Mouse (Mus musculus): ENCODE data around the gene C2cd6. TPM values are rescaled to one million over a fixed set of nuclear protein-coding genes. Genes with fewer than 3 reads are reported as not detected.

C2cd6 gene
- polyA plus RNA-seq (2012; rRNA removed), result not detected in 2 replicates
- polyA plus RNA-seq (2014; fragmentation: Nextera tagmentation; extraction: Ambion mirVana), result 0.04 TPM in 1 of 2 replicates, not detected in the other

DNA sequence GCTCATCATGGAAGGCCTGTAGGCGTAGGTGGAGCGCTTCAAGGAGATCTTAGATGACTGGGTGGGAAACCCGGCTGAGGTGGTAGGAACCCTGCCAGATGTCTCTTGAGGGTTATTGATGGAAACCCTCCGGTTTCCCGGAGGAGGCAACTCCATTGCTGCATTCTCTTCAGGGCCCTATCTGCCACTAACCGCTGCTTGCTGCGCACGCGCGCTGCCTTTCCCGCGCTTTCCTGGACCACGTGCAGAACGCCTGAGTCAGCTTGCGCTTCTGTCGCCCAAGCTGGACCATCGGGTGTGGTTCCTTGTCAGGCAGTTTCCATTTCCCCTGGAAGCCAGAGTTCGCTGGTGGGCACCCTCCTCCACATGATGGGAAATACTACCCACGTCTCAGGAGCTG, at the start of gene C2cd6:
C2cd6 (minus strand) TSS at position 196 of the 400 bp plus-strand sequence.
- Histone ChIP-seq H3K4me1 (replicated peaks; ENCODE audit: control insufficient read depth in 2 of 2, insufficient read depth in 2 of 2, low read length in 1 of 2) (no peaks in the 10 kb centered on the region), H3K9ac (replicated peaks) (no peak within 1 kb of the TSS), H3K9me3 (ENCODE audit: control insufficient read depth, low read length) (no peaks in the 10 kb centered on the region), H3K27me3 (ENCODE audit: control insufficient read depth, insufficient read depth, low read length) (no peaks in the 10 kb centered on the region), H3K36me3 (replicated peaks; ENCODE audit: control insufficient read depth, insufficient read depth, low read depth) (no peaks in the 10 kb centered on the region), H3K27ac (no peak within 1 kb of the TSS), H3K4me2 (ENCODE audit: low read depth) (no peak within 1 kb of the TSS), H3K4me3 (ENCODE audit: insufficient read depth in 1 of 2, low read depth in 2 of 2, low read length in 2 of 2) (no peak within 1 kb of the TSS)
- no peak for ATAC-seq (ENCODE audit: insufficient read depth)
- DNase-seq (ENCODE audit: low read depth in 3 of 3, low spot score in 3 of 3), result no peak
- TF ChIP-seq CTCF (IDR thresholded peaks at IDR 0.05; ENCODE audit: low read depth), result no peak
- TF ChIP-seq EP300 (IDR thresholded peaks at IDR 0.05; ENCODE audit: low read depth), result no peak
- 79% methylated on average over 19 of the region's 19 CpGs for WGBS (ENCODE audit: insufficient replicate concordance)

- TF ChIP-seq CTCF (IDR thresholded peaks at IDR 0.05; ENCODE audit: low read depth) (peak; percentile 79), EP300 (IDR thresholded peaks at IDR 0.05; ENCODE audit: low read depth) (no peak)
- Histone ChIP-seq H3K36me3 (replicated peaks; ENCODE audit: control insufficient read depth, insufficient read depth, low read depth) (no peaks in the 10 kb centered on the region), H3K27me3 (ENCODE audit: control insufficient read depth, insufficient read depth, low read length) (no peaks in the 10 kb centered on the region), H3K4me1 (replicated peaks; ENCODE audit: control insufficient read depth in 2 of 2, insufficient read depth in 2 of 2, low read length in 1 of 2) (no peaks in the 10 kb centered on the region), H3K9me3 (ENCODE audit: control insufficient read depth, low read length) (no peaks in the 10 kb centered on the region), H3K4me3 (ENCODE audit: insufficient read depth in 1 of 2, low read depth in 2 of 2, low read length in 2 of 2) (no peak overlapping the region), H3K4me2 (ENCODE audit: low read depth) (no peak overlapping the region), H3K9ac (replicated peaks) (no peak overlapping the region), H3K27ac (no peak overlapping the region)
- DNase-seq (ENCODE audit: low read depth in 3 of 3, low spot score in 3 of 3) (peak; percentile 34 to 43 (median 39)), ATAC-seq (ENCODE audit: insufficient read depth) (no peak)
Observed at GRCm38 (mm10) chr1:59142809-59143208, 48.1 kb upstream of the C2cd6 start.

DNA sequence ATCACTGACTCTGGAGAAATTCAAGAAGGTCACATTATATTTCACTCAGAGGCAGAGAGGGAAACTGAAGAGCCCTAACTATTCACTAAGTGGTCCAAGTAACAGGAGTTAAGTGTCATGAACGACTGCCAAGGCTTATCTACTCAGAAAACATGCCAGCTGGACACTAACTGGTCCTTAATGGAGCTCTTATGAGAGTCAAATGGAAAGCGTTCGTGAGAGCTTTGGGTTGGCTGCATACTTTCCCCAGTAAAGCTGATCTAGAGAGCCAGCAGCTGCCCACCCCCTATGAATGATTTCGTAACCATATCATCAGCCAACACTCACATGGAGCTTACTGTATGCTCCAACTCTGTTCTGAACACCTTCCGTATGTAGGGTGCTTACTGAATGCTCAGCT, 39.7 kb upstream of the C2cd6 start:
- no peak overlapping the region for H3K4me2 ChIP-seq (ENCODE audit: low read depth)
- no peak overlapping the region for H3K4me3 ChIP-seq (ENCODE audit: insufficient read depth in 1 of 2, low read depth in 2 of 2, low read length in 2 of 2)
- peaks cover 0 to 2% of the 10 kb centered on the region in 2 experiments; a peak in 1 of 4 replicates for H3K4me1 ChIP-seq (replicated peaks; ENCODE audit: control insufficient read depth in 2 of 2, insufficient read depth in 2 of 2, low read length in 1 of 2)
- H3K36me3 ChIP-seq (replicated peaks; ENCODE audit: control insufficient read depth, insufficient read depth, low read depth), result no peaks in the 10 kb centered on the region
- H3K9ac ChIP-seq (replicated peaks), result no peak overlapping the region
- H3K27me3 ChIP-seq (ENCODE audit: control insufficient read depth, insufficient read depth, low read length), result no peaks in the 10 kb centered on the region
- H3K9me3 ChIP-seq (ENCODE audit: control insufficient read depth, low read length), result no peaks in the 10 kb centered on the region
- H3K27ac ChIP-seq, result no peak overlapping the region
- WGBS (ENCODE audit: insufficient replicate concordance), result 57% methylated on average over 5 of the region's 5 CpGs
- DNase-seq (ENCODE audit: low read depth in 3 of 3, low spot score in 3 of 3) (no peak), ATAC-seq (ENCODE audit: insufficient read depth) (no peak)
- TF ChIP-seq CTCF (IDR thresholded peaks at IDR 0.05; ENCODE audit: low read depth) (no peak), EP300 (IDR thresholded peaks at IDR 0.05; ENCODE audit: low read depth) (no peak)

DNA sequence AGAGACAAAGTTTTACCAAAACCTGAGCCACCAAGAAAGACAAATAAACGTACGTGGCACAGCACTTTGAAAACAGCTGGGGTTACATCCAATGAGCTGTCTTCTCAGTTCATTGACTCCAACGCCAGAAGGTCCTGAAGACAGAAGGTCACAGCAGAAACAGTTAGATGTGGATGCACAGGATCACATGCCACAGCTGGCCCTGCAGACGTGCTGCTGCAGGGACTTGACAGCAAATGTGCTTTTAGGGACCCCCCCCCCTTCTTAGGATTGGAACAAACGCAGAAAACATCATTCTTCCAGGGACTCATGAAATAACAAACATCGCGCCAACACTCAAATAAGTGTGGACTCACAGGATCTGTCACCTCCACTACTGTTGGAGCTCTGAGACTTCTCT, 34.2 kb upstream of the C2cd6 start:
- Histone ChIP-seq H3K4me2 (ENCODE audit: low read depth) (no peak overlapping the region), H3K36me3 (replicated peaks; ENCODE audit: control insufficient read depth, insufficient read depth, low read depth) (no peaks in the 10 kb centered on the region), H3K9ac (replicated peaks) (no peak overlapping the region), H3K27me3 (ENCODE audit: control insufficient read depth, insufficient read depth, low read length) (no peaks in the 10 kb centered on the region), H3K4me1 (replicated peaks; ENCODE audit: control insufficient read depth in 2 of 2, insufficient read depth in 2 of 2, low read length in 1 of 2) (no peaks in the 10 kb centered on the region), H3K9me3 (ENCODE audit: control insufficient read depth, low read length) (no peaks in the 10 kb centered on the region), H3K27ac (no peak overlapping the region), H3K4me3 (ENCODE audit: insufficient read depth in 1 of 2, low read depth in 2 of 2, low read length in 2 of 2) (no peak overlapping the region)
- 66% methylated on average over 7 of the region's 7 CpGs for WGBS (ENCODE audit: insufficient replicate concordance)
- DNase-seq (ENCODE audit: low read depth in 3 of 3, low spot score in 3 of 3), result no peak
- no peak for ATAC-seq (ENCODE audit: insufficient read depth)
- TF ChIP-seq CTCF (IDR thresholded peaks at IDR 0.05; ENCODE audit: low read depth), result no peak
- no peak for TF ChIP-seq EP300 (IDR thresholded peaks at IDR 0.05; ENCODE audit: low read depth)

DNA sequence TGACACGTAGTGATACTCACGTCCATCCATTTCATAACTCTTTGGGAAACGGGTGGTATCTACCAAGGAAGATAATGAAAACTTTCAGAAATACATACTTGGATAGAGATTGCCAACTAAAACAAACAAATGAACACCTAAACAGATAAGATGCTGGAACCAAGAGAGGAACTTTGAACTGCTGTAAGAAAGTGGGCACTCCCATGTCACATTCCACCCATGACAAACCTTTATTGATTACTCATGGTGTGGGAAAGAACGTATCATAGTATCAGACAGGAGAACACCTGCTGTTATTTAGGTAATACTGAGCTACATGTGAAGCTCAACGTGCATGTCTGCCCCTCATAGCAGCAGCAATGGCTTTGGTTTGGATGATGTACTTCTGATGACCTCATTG, 30.9 kb upstream of the C2cd6 start:
- 0 out of 4 replicates have a peak, but pooled peaks cover 0 to under 1% of the 10 kb centered on the region in 2 experiments for H3K4me1 ChIP-seq (replicated peaks; ENCODE audit: control insufficient read depth in 2 of 2, insufficient read depth in 2 of 2, low read length in 1 of 2)
- no peak for TF ChIP-seq EP300 (IDR thresholded peaks at IDR 0.05; ENCODE audit: low read depth)
- no peak for TF ChIP-seq CTCF (IDR thresholded peaks at IDR 0.05; ENCODE audit: low read depth)
- no peaks in the 10 kb centered on the region for H3K9me3 ChIP-seq (ENCODE audit: control insufficient read depth, low read length)
- H3K36me3 ChIP-seq (replicated peaks; ENCODE audit: control insufficient read depth, insufficient read depth, low read depth), result no peaks in the 10 kb centered on the region
- WGBS (ENCODE audit: insufficient replicate concordance), result 52% methylated on average over 5 of the region's 5 CpGs
- ATAC-seq (ENCODE audit: insufficient read depth) (no peak), DNase-seq (ENCODE audit: low read depth in 3 of 3, low spot score in 3 of 3) (no peak)
- H3K27ac ChIP-seq, result no peak overlapping the region
- no peak overlapping the region for H3K9ac ChIP-seq (replicated peaks)
- no peak overlapping the region for H3K4me3 ChIP-seq (ENCODE audit: insufficient read depth in 1 of 2, low read depth in 2 of 2, low read length in 2 of 2)
- H3K4me2 ChIP-seq (ENCODE audit: low read depth), result no peak overlapping the region
- no peaks in the 10 kb centered on the region for H3K27me3 ChIP-seq (ENCODE audit: control insufficient read depth, insufficient read depth, low read length)
